Mouse (Mus musculus): ENCODE results near the gene Ephb1. TPM values are rescaled to one million over a fixed set of nuclear protein-coding genes. Genes with fewer than 3 reads are reported as not detected.

Gene Ephb1
- polyA plus RNA-seq, 1 experiment from 2014 or later: 5.1 TPM

GRCm38 (mm10) chr9:102002186-102002585 lies 352.3 kb downstream of the Ephb1 start:
- no peak overlapping the region for H3K27ac ChIP-seq (ENCODE audit: low read length)
- no peaks in the 10 kb centered on the region for H3K9me3 ChIP-seq (ENCODE audit: control insufficient read depth, low read length)
- no peaks in the 10 kb centered on the region for H3K36me3 ChIP-seq (ENCODE audit: control insufficient read depth, insufficient read depth, low read length)
- no peaks in the 10 kb centered on the region for H3K4me1 ChIP-seq (ENCODE audit: control insufficient read depth, insufficient read depth, low read length)
- ATAC-seq: no peak
- H3K27me3 ChIP-seq (replicated peaks; ENCODE audit: control insufficient read depth, insufficient read depth, low read length): no peaks in the 10 kb centered on the region
- no peak overlapping the region for H3K9ac ChIP-seq (ENCODE audit: low read depth, low read length)
- no peak overlapping the region for H3K4me3 ChIP-seq (ENCODE audit: low read length)
- 86% methylated on average over 10 of the region's 10 CpGs for WGBS
- no peak overlapping the region for H3K4me2 ChIP-seq (ENCODE audit: low read depth, low read length)

GRCm38 (mm10) chr9:102001633-102002165 lies 352.8 kb downstream of the Ephb1 start:
- no peaks in the 10 kb centered on the region for H3K36me3 ChIP-seq (ENCODE audit: control insufficient read depth, insufficient read depth, low read length)
- H3K4me1 ChIP-seq (ENCODE audit: control insufficient read depth, insufficient read depth, low read length): no peaks in the 10 kb centered on the region
- no peaks in the 10 kb centered on the region for H3K27me3 ChIP-seq (replicated peaks; ENCODE audit: control insufficient read depth, insufficient read depth, low read length)
- no peak overlapping the region for H3K4me3 ChIP-seq (ENCODE audit: low read length)
- ATAC-seq: no peak
- H3K4me2 ChIP-seq (ENCODE audit: low read depth, low read length): no peak overlapping the region
- no peaks in the 10 kb centered on the region for H3K9me3 ChIP-seq (ENCODE audit: control insufficient read depth, low read length)
- 93% methylated on average over 11 of the region's 11 CpGs for WGBS
- H3K27ac ChIP-seq (ENCODE audit: low read length): no peak overlapping the region
- no peak overlapping the region for H3K9ac ChIP-seq (ENCODE audit: low read depth, low read length)

- Histone ChIP-seq H3K9me3 (ENCODE audit: control insufficient read depth, low read length) (no peaks in the 10 kb centered on the region), H3K4me2 (ENCODE audit: low read depth, low read length) (no peak overlapping the region), H3K36me3 (ENCODE audit: control insufficient read depth, insufficient read depth, low read length) (no peaks in the 10 kb centered on the region), H3K27ac (ENCODE audit: low read length) (no peak overlapping the region), H3K4me3 (ENCODE audit: low read length) (no peak overlapping the region), H3K9ac (ENCODE audit: low read depth, low read length) (no peak overlapping the region), H3K27me3 (replicated peaks; ENCODE audit: control insufficient read depth, insufficient read depth, low read length) (no peaks in the 10 kb centered on the region), H3K4me1 (ENCODE audit: control insufficient read depth, insufficient read depth, low read length) (no peaks in the 10 kb centered on the region)
- WGBS: 53% methylated on average over 4 of the region's 4 CpGs
- no peak for ATAC-seq
These were observed 354.8 kb downstream of the Ephb1 start for GRCm38 (mm10) chr9:101999690-102000089.

- Histone ChIP-seq H3K4me3 (ENCODE audit: low read length) (no peak overlapping the region), H3K27me3 (replicated peaks; ENCODE audit: control insufficient read depth, insufficient read depth, low read length) (no peaks in the 10 kb centered on the region), H3K9ac (ENCODE audit: low read depth, low read length) (no peak overlapping the region), H3K4me2 (ENCODE audit: low read depth, low read length) (no peak overlapping the region), H3K36me3 (ENCODE audit: control insufficient read depth, insufficient read depth, low read length) (no peaks in the 10 kb centered on the region), H3K9me3 (ENCODE audit: control insufficient read depth, low read length) (no peaks in the 10 kb centered on the region; the same call in 1 of the 2 replicates), H3K4me1 (ENCODE audit: control insufficient read depth, insufficient read depth, low read length) (no peaks in the 10 kb centered on the region), H3K27ac (ENCODE audit: low read length) (no peak overlapping the region)
- WGBS: 71% methylated on average over 16 of the region's 16 CpGs
- ATAC-seq: no peak
These were observed 357.6 kb downstream of the Ephb1 start for GRCm38 (mm10) chr9:101996771-101997500.

- H3K27me3 ChIP-seq (replicated peaks; ENCODE audit: control insufficient read depth, insufficient read depth, low read length): no peaks in the 10 kb centered on the region
- H3K4me2 ChIP-seq (ENCODE audit: low read depth, low read length): no peak overlapping the region
- no peak overlapping the region for H3K9ac ChIP-seq (ENCODE audit: low read depth, low read length)
- no peak overlapping the region for H3K4me3 ChIP-seq (ENCODE audit: low read length)
- H3K27ac ChIP-seq (ENCODE audit: low read length): no peak overlapping the region
- 73% methylated on average over 7 of the region's 7 CpGs for WGBS
- no peaks in the 10 kb centered on the region for H3K4me1 ChIP-seq (ENCODE audit: control insufficient read depth, insufficient read depth, low read length)
- H3K36me3 ChIP-seq (ENCODE audit: control insufficient read depth, insufficient read depth, low read length): no peaks in the 10 kb centered on the region
- ATAC-seq: no peak
- H3K9me3 ChIP-seq (ENCODE audit: control insufficient read depth, low read length): no peaks in the 10 kb centered on the region; the same call in 1 of the 2 replicates
These were observed 358.3 kb downstream of the Ephb1 start for GRCm38 (mm10) chr9:101996183-101996582.

- peak; percentile 79 for ATAC-seq
- Histone ChIP-seq H3K4me3 (ENCODE audit: low read length) (no peak overlapping the region), H3K27ac (ENCODE audit: low read length) (no peak overlapping the region), H3K27me3 (replicated peaks; ENCODE audit: control insufficient read depth, insufficient read depth, low read length) (no peaks in the 10 kb centered on the region), H3K9ac (ENCODE audit: low read depth, low read length) (no peak overlapping the region), H3K36me3 (ENCODE audit: control insufficient read depth, insufficient read depth, low read length) (no peaks in the 10 kb centered on the region), H3K4me2 (ENCODE audit: low read depth, low read length) (no peak overlapping the region), H3K4me1 (ENCODE audit: control insufficient read depth, insufficient read depth, low read length) (no peaks in the 10 kb centered on the region), H3K9me3 (ENCODE audit: control insufficient read depth, low read length) (no peaks in the 10 kb centered on the region; the same call in 1 of the 2 replicates)
- WGBS: 54% methylated on average over 10 of the region's 10 CpGs
These were observed 358.9 kb downstream of the Ephb1 start for GRCm38 (mm10) chr9:101995423-101996156.

- Histone ChIP-seq H3K4me1 (ENCODE audit: control insufficient read depth, insufficient read depth, low read length) (no peaks in the 10 kb centered on the region), H3K9me3 (ENCODE audit: control insufficient read depth, low read length) (no peaks in the 10 kb centered on the region; the same call in 1 of the 2 replicates), H3K27ac (ENCODE audit: low read length) (no peak overlapping the region), H3K4me2 (ENCODE audit: low read depth, low read length) (no peak overlapping the region), H3K36me3 (ENCODE audit: control insufficient read depth, insufficient read depth, low read length) (no peaks in the 10 kb centered on the region), H3K9ac (ENCODE audit: low read depth, low read length) (no peak overlapping the region), H3K4me3 (ENCODE audit: low read length) (no peak overlapping the region), H3K27me3 (replicated peaks; ENCODE audit: control insufficient read depth, insufficient read depth, low read length) (no peaks in the 10 kb centered on the region)
- no peak for ATAC-seq
- WGBS: 81% methylated on average over 2 of the region's 2 CpGs
These were observed 360.4 kb downstream of the Ephb1 start for GRCm38 (mm10) chr9:101994086-101994485.

- 85% methylated on average over 12 of the region's 12 CpGs for WGBS
- no peak overlapping the region for H3K9ac ChIP-seq (ENCODE audit: low read depth, low read length)
- H3K4me3 ChIP-seq (ENCODE audit: low read length): no peak overlapping the region
- no peaks in the 10 kb centered on the region; the same call in 1 of the 2 replicates for H3K9me3 ChIP-seq (ENCODE audit: control insufficient read depth, low read length)
- no peaks in the 10 kb centered on the region for H3K36me3 ChIP-seq (ENCODE audit: control insufficient read depth, insufficient read depth, low read length)
- H3K4me1 ChIP-seq (ENCODE audit: control insufficient read depth, insufficient read depth, low read length): no peaks in the 10 kb centered on the region
- ATAC-seq: no peak
- H3K27ac ChIP-seq (ENCODE audit: low read length): no peak overlapping the region
- no peak overlapping the region for H3K4me2 ChIP-seq (ENCODE audit: low read depth, low read length)
- no peaks in the 10 kb centered on the region for H3K27me3 ChIP-seq (replicated peaks; ENCODE audit: control insufficient read depth, insufficient read depth, low read length)
These were observed 363.7 kb downstream of the Ephb1 start for GRCm38 (mm10) chr9:101990836-101991235.

GRCm38 (mm10) chr9:101990032-101990431 lies 364.5 kb downstream of the Ephb1 start:
- no peaks in the 10 kb centered on the region; the same call in 1 of the 2 replicates for H3K9me3 ChIP-seq (ENCODE audit: control insufficient read depth, low read length)
- H3K27ac ChIP-seq (ENCODE audit: low read length): no peak overlapping the region
- 71% methylated on average over 6 of the region's 6 CpGs for WGBS
- H3K36me3 ChIP-seq (ENCODE audit: control insufficient read depth, insufficient read depth, low read length): no peaks in the 10 kb centered on the region
- H3K27me3 ChIP-seq (replicated peaks; ENCODE audit: control insufficient read depth, insufficient read depth, low read length): no peaks in the 10 kb centered on the region
- no peak overlapping the region for H3K4me3 ChIP-seq (ENCODE audit: low read length)
- no peak for ATAC-seq
- no peaks in the 10 kb centered on the region for H3K4me1 ChIP-seq (ENCODE audit: control insufficient read depth, insufficient read depth, low read length)
- no peak overlapping the region for H3K4me2 ChIP-seq (ENCODE audit: low read depth, low read length)
- no peak overlapping the region for H3K9ac ChIP-seq (ENCODE audit: low read depth, low read length)

Data from intestine, embryonic 16.5 days (tissue).